Mouse (Mus musculus) limb, embryonic 14.5 days (tissue): ENCODE results near the gene Agl. TPM values are rescaled to one million over a fixed set of nuclear protein-coding genes. Genes with fewer than 3 reads are reported as not detected.

Experiments
- ATAC-seq: fragments of 200-750 bp; cut with Nextera tagmentation; 2 replicates; pipeline ENCODE4 v1.8.0; 2017; ENCODE audit warnings: low read depth, moderate number of reproducible peaks, moderate TSS enrichment; ENCODE audit not compliant: low FRiP score
- DNase-seq: peaks from one replicate; pipeline ENCODE4 v3.0.0-alpha.2; 2015; ENCODE audit warnings: low spot score
- H3K27ac ChIP-seq: fragments of 300-500 bp; sonication (generic); replicated peaks from 2 replicates; pipeline ENCODE4 v1.5.1; 2014; ENCODE audit warnings: low read depth, mild to moderate bottlenecking, low read length, moderate library complexity, mixed read lengths
- H3K27me3 ChIP-seq: fragments of 300-500 bp; sonication (generic); 2 replicates; pipeline ENCODE4 v1.6.1; 2014; ENCODE audit warnings: low read length, mixed read lengths; ENCODE audit not compliant: control insufficient read depth, insufficient read depth
- H3K36me3 ChIP-seq: fragments of 300-500 bp; sonication (generic); 2 replicates; pipeline ENCODE4 v1.6.1; 2014; ENCODE audit warnings: mild to moderate bottlenecking, low read length, moderate library complexity, mixed read lengths; ENCODE audit not compliant: control insufficient read depth, insufficient read depth
- H3K4me1 ChIP-seq: fragments of 300-500 bp; sonication (generic); 2 replicates; pipeline ENCODE4 v1.6.1; 2014; ENCODE audit warnings: antibody characterized with exemption, low read length, mixed read lengths; ENCODE audit not compliant: control insufficient read depth, insufficient read depth
- H3K4me2 ChIP-seq: fragments of 300-500 bp; sonication (generic); replicated peaks from 2 replicates; pipeline ENCODE4 v1.6.1; 2014; ENCODE audit warnings: low read depth, mild to moderate bottlenecking, low read length, moderate library complexity; ENCODE audit not compliant: severe bottlenecking
- H3K4me3 ChIP-seq: fragments of 300-500 bp; sonication (generic); replicated peaks from 2 replicates; pipeline ENCODE4 v1.5.1; 2014; ENCODE audit warnings: low read length
- H3K9ac ChIP-seq: fragments of 300-500 bp; sonication (generic); 2 replicates; pipeline ENCODE4 v1.6.1; 2014; ENCODE audit warnings: mild to moderate bottlenecking, low read depth, low read length, moderate library complexity; ENCODE audit not compliant: severe bottlenecking
- H3K9me3 ChIP-seq: fragments of 300-500 bp; sonication (generic); 2 replicates; pipeline ENCODE4 v1.6.1; 2016; ENCODE audit warnings: low read length; ENCODE audit not compliant: control insufficient read depth
- POLR2A ChIP-seq: fragments of 200-500 bp; IDR thresholded peaks from 2 replicates; pipeline ENCODE4 v1.8.0; 2012; ENCODE audit warnings: inconsistent platforms, mild to moderate bottlenecking, moderate library complexity, borderline replicate concordance; ENCODE audit not compliant: insufficient read depth, insufficient read length; ENCODE audit errors: extremely low read depth
- WGBS: fragments of 180-500 bp; shearing (Covaris S2); extraction: QIAGEN DNeasy Blood & Tissue Kit; methylation state at CpG from one replicate; pipeline ENCODE4 v1.1.7; 2014; 5-methylcytosine and 5-hydroxymethylcytosine counted together
- polyA plus RNA-seq, 2 experiments: library from polyadenylated mRNA; depleted of rRNA in 1 of 2; stranded (reverse) in 1 of 2; unstranded in 1 of 2; fragments of >200 nt; fragmentation: Nextera tagmentation in 1 of 2; extraction: Ambion mirVana in 1 of 2; gene quantifications; 2 replicates each; pipeline versions ENCODE4 v1.2.1 to v1.2.3; 2012 to 2014

The Agl gene
- polyA plus RNA-seq, 2 experiments: 18.0 to 26.9 TPM

GRCm38 (mm10) chr3:116835770-116836680 lies 28.1 kb upstream of the Agl start:
- H3K9me3 ChIP-seq: no peaks in the 10 kb centered on the region
- H3K9ac ChIP-seq: peak overlapping the region; percentile 49
- no peaks in the 10 kb centered on the region for H3K27me3 ChIP-seq
- no peak overlapping the region for H3K27ac ChIP-seq
- peak overlapping the region; percentile 36 for H3K4me3 ChIP-seq
- no peaks in the 10 kb centered on the region for H3K36me3 ChIP-seq
- ATAC-seq: peak; percentile 81
- peak; percentile 96 for DNase-seq
- H3K4me1 ChIP-seq: no peaks in the 10 kb centered on the region
- H3K4me2 ChIP-seq: peak overlapping the region; percentile 63
- no peak for TF ChIP-seq POLR2A
- 21% methylated on average over 21 of the region's 21 CpGs for WGBS

- WGBS: 72% methylated on average over 4 of the region's 4 CpGs
- Histone ChIP-seq H3K36me3 (no peaks in the 10 kb centered on the region), H3K4me2 (peak overlapping the region; percentile 63), H3K4me3 (peak overlapping the region; percentile 36), H3K27me3 (no peaks in the 10 kb centered on the region), H3K9me3 (no peaks in the 10 kb centered on the region), H3K9ac (peak overlapping the region; percentile 49; the same call in 1 of the 2 replicates), H3K4me1 (no peaks in the 10 kb centered on the region), H3K27ac (no peak overlapping the region)
- DNase-seq: no peak
- no peak for TF ChIP-seq POLR2A
- no peak for ATAC-seq
Measured at GRCm38 (mm10) chr3:116835350-116835749, 27.4 kb upstream of the Agl start.

- H3K4me2 ChIP-seq: no peak overlapping the region
- no peak overlapping the region for H3K9ac ChIP-seq
- 91% methylated on average over 6 of the region's 6 CpGs for WGBS
- H3K4me3 ChIP-seq: no peak overlapping the region
- TF ChIP-seq POLR2A: no peak
- DNase-seq (no peak), ATAC-seq (no peak)
- no peaks in the 10 kb centered on the region for H3K9me3 ChIP-seq
- no peak overlapping the region for H3K27ac ChIP-seq
- H3K27me3 ChIP-seq: no peaks in the 10 kb centered on the region
- H3K36me3 ChIP-seq: no peaks in the 10 kb centered on the region
- H3K4me1 ChIP-seq: no peaks in the 10 kb centered on the region
Measured at GRCm38 (mm10) chr3:116834241-116834640, 26.3 kb upstream of the Agl start.

GRCm38 (mm10) chr3:116833491-116833890 lies 25.5 kb upstream of the Agl start:
- no peak for TF ChIP-seq POLR2A
- H3K4me1 ChIP-seq: no peaks in the 10 kb centered on the region
- DNase-seq (no peak), ATAC-seq (no peak)
- H3K9me3 ChIP-seq: no peaks in the 10 kb centered on the region
- no peaks in the 10 kb centered on the region for H3K36me3 ChIP-seq
- H3K9ac ChIP-seq: no peak overlapping the region
- H3K27me3 ChIP-seq: no peaks in the 10 kb centered on the region
- WGBS: 85% methylated on average over 4 of the region's 4 CpGs
- no peak overlapping the region for H3K4me3 ChIP-seq
- H3K27ac ChIP-seq: no peak overlapping the region
- no peak overlapping the region for H3K4me2 ChIP-seq

- H3K9me3 ChIP-seq: no peaks in the 10 kb centered on the region
- H3K36me3 ChIP-seq: no peaks in the 10 kb centered on the region
- DNase-seq: no peak
- no peak overlapping the region for H3K27ac ChIP-seq
- no peaks in the 10 kb centered on the region for H3K4me1 ChIP-seq
- H3K27me3 ChIP-seq: no peaks in the 10 kb centered on the region
- H3K4me2 ChIP-seq: no peak overlapping the region
- no peak for ATAC-seq
- no peak overlapping the region for H3K9ac ChIP-seq
- no peak overlapping the region for H3K4me3 ChIP-seq
- TF ChIP-seq POLR2A: no peak
- WGBS: 86% methylated on average over 7 of the region's 7 CpGs
Measured at GRCm38 (mm10) chr3:116832526-116833310, 24.8 kb upstream of the Agl start.
